Mouse (Mus musculus) spleen, adult 2 months (tissue): ENCODE results near the gene Fgfr4.

Experiments used
- CTCF ChIP-seq: fragments of 200-500 bp; IDR thresholded peaks from 2 replicates; pipeline ENCODE4 v1.5.1; 2011; ENCODE audit warnings: mild to moderate bottlenecking, inconsistent platforms; ENCODE audit not compliant: insufficient read depth, insufficient read length, insufficient replicate concordance; ENCODE audit errors: extremely low read depth
- POLR2A ChIP-seq: fragments of 200-500 bp; IDR thresholded peaks from 2 replicates; pipeline ENCODE4 v1.6.1; 2011; ENCODE audit warnings: low read depth, low read length, inconsistent platforms

DNA sequence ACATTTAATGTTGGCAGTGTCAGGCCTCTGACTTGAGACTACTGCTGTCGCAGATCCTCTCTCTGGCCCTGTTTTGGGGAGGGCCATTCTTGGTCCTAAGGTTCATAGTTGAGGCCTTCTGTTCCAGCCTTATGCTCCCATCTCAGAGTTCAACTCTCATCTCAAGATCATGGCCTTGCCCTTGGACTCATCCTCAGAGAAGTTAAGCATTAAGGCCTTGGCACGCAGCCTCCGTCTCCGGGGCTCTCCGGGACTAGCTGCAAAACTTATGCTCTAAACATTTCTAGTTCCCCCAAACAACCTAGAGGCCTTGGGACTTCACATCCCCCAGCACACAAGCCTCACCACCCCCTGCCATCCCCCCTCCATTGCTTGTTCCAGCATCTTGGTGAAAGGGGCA lies 15.8 kb downstream of the Fgfr4 start:
- TF ChIP-seq POLR2A, result no peak
- no peak for TF ChIP-seq CTCF
